Mouse (Mus musculus) stomach, postnatal 0 days (tissue): ENCODE results near the gene Kat6b. TPM values are rescaled to one million over a fixed set of nuclear protein-coding genes. Genes with fewer than 3 reads are reported as not detected.

Experiments used
- ATAC-seq: fragments of 200-750 bp; cut with Nextera tagmentation; 2 replicates; pipeline ENCODE4 v1.8.0; 2017; ENCODE audit not compliant: low FRiP score, low TSS enrichment
- DNase-seq: peaks from one replicate; pipeline ENCODE4 v3.0.0-alpha.2; 2016; ENCODE audit warnings: low spot score
- H3K27ac ChIP-seq: fragments of 300-500 bp; sonication (generic); replicated peaks from 2 replicates; pipeline ENCODE4 v1.5.1; 2014; ENCODE audit warnings: mild to moderate bottlenecking, control low read depth
- H3K27me3 ChIP-seq: fragments of 300-500 bp; sonication (generic); 2 replicates; pipeline ENCODE4 v1.6.1; 2014; ENCODE audit warnings: low read length; ENCODE audit not compliant: control insufficient read depth, insufficient read depth
- H3K36me3 ChIP-seq: fragments of 300-500 bp; sonication (generic); 2 replicates; pipeline ENCODE4 v1.6.1; 2014; ENCODE audit warnings: low read length, mixed read lengths; ENCODE audit not compliant: control insufficient read depth, insufficient read depth
- H3K4me1 ChIP-seq: fragments of 300-500 bp; sonication (generic); replicated peaks from 2 replicates; pipeline ENCODE4 v1.6.1; 2014; ENCODE audit warnings: antibody characterized with exemption; ENCODE audit not compliant: control insufficient read depth, insufficient read depth
- H3K4me2 ChIP-seq: fragments of 300-500 bp; sonication (generic); replicated peaks from 2 replicates; pipeline ENCODE4 v1.6.1; 2014; ENCODE audit warnings: low read depth, mild to moderate bottlenecking, control low read depth, moderate library complexity
- H3K4me3 ChIP-seq: fragments of 300-500 bp; sonication (generic); 2 replicates; pipeline ENCODE4 v1.5.1; 2014; ENCODE audit warnings: low read depth, low read length, control low read depth
- H3K9ac ChIP-seq: fragments of 300-500 bp; sonication (generic); 2 replicates; pipeline ENCODE4 v1.6.1; 2014; ENCODE audit warnings: mild to moderate bottlenecking, low read length, control low read depth, mixed read lengths
- H3K9me3 ChIP-seq: fragments of 300-500 bp; sonication (generic); 2 replicates; pipeline ENCODE4 v1.6.1; 2016; ENCODE audit warnings: low read length; ENCODE audit not compliant: control insufficient read depth
- CTCF ChIP-seq: IDR thresholded peaks from 2 replicates; pipeline ENCODE4 v1.5.1; 2016; ENCODE audit warnings: antibody characterized with exemption, low read depth, mild to moderate bottlenecking, moderate library complexity
- EP300 ChIP-seq: optimal IDR thresholded peaks from 2 replicates; pipeline ENCODE3; 2016; ENCODE audit warnings: antibody characterized with exemption
- WGBS: fragments of 180-500 bp; shearing (Covaris S2); extraction: QIAGEN DNeasy Blood & Tissue Kit; methylation state at CpG from one replicate; pipeline ENCODE4 v1.1.7; 2014; 5-methylcytosine and 5-hydroxymethylcytosine counted together
- polyA plus RNA-seq: library from polyadenylated mRNA; unstranded; fragments of >200 nt; fragmentation: Nextera tagmentation; extraction: Ambion mirVana; gene quantifications from 2 replicates; pipeline ENCODE4 v1.2.1, GENCODE M21; 2015

Gene Kat6b
- polyA plus RNA-seq, 1 experiment from 2014 or later = 4.0 TPM

GRCm38 (mm10) chr14:21547297-21547696 is 66.1 kb downstream of the Kat6b start:
- peaks cover under 1% of the 10 kb centered on the region; the same call in 1 of the 2 replicates for H3K36me3 ChIP-seq

DNA sequence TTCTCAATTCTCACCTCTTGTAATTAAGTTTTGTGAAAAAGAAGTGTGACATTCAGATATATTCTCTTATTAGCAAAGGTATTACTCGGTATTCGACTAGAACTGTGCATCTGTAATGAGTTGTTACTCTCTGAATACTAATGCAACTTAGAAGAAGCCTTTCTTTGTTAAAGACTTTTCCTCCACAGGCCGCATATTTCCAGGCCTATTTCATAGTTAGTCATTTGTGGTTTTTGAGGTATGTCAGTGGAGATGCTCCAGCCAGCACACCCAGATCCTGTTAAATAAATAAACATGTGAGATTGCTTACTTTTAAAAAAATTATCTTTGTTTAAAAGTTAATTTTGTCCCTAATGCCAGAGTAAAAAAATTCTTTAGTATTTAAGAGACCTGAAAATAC is 66.7 kb downstream of the Kat6b start:
- no peaks in the 10 kb centered on the region for H3K36me3 ChIP-seq
- no peak overlapping the region for H3K4me3 ChIP-seq
- no peaks in the 10 kb centered on the region for H3K27me3 ChIP-seq
- H3K9me3 ChIP-seq = no peaks in the 10 kb centered on the region
- no peak for ATAC-seq
- H3K4me1 ChIP-seq = no peaks in the 10 kb centered on the region; the same call in 1 of the 2 replicates
- H3K9ac ChIP-seq = no peak overlapping the region
- DNase-seq = no peak
- no peak overlapping the region for H3K27ac ChIP-seq
- no peak overlapping the region for H3K4me2 ChIP-seq
- TF ChIP-seq EP300 = no peak
- no peak for TF ChIP-seq CTCF
- WGBS = 74% methylated on average over 3 of the region's 3 CpGs

More at GRCm38 (mm10) chr14:21547297-21547696, 66.1 kb downstream of the Kat6b start:
- Histone ChIP-seq H3K9me3 (no peaks in the 10 kb centered on the region), H3K4me3 (no peak overlapping the region), H3K9ac (no peak overlapping the region), H3K27ac (no peak overlapping the region), H3K4me2 (no peak overlapping the region), H3K4me1 (no peaks in the 10 kb centered on the region; the same call in 1 of the 2 replicates), H3K27me3 (no peaks in the 10 kb centered on the region)
- ATAC-seq = no peak
- TF ChIP-seq EP300 = no peak
- TF ChIP-seq CTCF = no peak
- 50% methylated on average over 7 of the region's 7 CpGs for whole genome bisulfite sequencing
- no peak for DNase-seq

DNA sequence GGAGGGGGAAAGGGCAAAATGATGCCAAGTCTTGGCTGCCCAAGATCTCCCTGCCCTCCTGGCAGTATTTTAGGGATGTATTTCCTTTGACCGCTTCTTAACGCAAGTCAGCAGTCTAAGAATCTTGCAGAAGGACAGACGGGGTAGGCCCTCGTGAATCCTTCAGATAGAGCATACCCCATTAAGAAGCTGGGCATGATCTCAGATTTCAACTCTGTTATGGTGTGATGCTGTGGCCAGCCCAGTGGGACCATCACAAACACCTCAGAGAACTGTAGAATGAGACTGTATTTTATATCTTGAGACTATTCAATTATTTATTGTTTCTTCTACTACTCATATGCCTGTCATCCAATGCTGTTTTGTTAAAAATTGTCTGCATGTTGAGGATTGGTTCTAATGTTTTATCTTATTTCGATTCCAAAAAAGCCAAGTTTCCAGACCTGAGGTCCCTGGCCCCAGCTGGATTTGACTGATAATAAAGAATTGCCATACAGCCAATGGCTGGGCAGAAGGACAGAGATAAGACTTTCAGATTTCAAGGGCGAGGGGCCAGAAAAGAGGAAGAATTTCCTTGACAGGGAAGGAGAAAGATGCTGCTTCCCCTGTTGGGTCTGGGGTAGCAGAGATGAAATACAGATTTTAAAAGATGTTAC is 67.8 kb downstream of the Kat6b start:
- Histone ChIP-seq H3K9me3 (no peaks in the 10 kb centered on the region), H3K27ac (no peak overlapping the region), H3K4me2 (no peak overlapping the region), H3K4me3 (no peak overlapping the region), H3K9ac (no peak overlapping the region), H3K4me1 (no peaks in the 10 kb centered on the region; the same call in 1 of the 2 replicates), H3K27me3 (no peaks in the 10 kb centered on the region), H3K36me3 (no peaks in the 10 kb centered on the region)
- TF ChIP-seq EP300 = no peak
- DNase-seq = no peak
- 80% methylated on average over 6 of the region's 6 CpGs for WGBS
- ATAC-seq = no peak

DNA sequence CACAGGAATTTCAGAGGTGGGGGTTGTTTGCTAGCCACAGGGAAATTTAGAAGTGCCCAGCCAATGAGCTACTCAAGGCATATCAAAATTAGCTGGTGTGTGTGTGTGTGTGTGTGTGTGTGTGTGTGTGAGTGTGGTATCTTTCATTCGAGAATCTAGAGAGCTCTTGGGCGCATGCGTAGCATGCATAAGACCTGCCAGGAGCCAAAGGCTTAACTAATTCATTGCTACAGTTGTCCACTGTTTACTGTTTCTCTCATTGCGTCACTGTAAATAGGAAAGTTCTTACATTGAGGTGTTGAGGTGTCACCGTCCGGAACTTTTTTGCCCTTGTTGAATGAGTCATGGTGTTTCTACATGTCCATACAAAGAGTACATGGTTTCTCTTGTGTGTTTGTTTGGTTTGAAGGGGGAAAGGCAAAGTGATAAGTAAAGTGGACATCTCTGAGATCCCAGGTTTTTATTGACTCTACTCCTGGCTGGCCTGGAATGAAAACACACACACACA is 68.4 kb downstream of the Kat6b start:
- Histone ChIP-seq H3K27me3 (no peaks in the 10 kb centered on the region), H3K4me2 (no peak overlapping the region), H3K4me1 (no peaks in the 10 kb centered on the region; the same call in 1 of the 2 replicates), H3K36me3 (no peaks in the 10 kb centered on the region), H3K9me3 (no peaks in the 10 kb centered on the region), H3K4me3 (no peak overlapping the region), H3K9ac (no peak overlapping the region), H3K27ac (no peak overlapping the region)
- ATAC-seq = no peak
- WGBS = 62% methylated on average over 6 of the region's 6 CpGs
- TF ChIP-seq CTCF = no peak
- TF ChIP-seq EP300 = no peak
- no peak for DNase-seq

GRCm38 (mm10) chr14:21550576-21550975 is 69.3 kb downstream of the Kat6b start:
- Histone ChIP-seq H3K27ac (no peak overlapping the region), H3K36me3 (no peaks in the 10 kb centered on the region), H3K4me1 (no peaks in the 10 kb centered on the region; the same call in 1 of the 2 replicates), H3K27me3 (no peaks in the 10 kb centered on the region), H3K9me3 (no peaks in the 10 kb centered on the region), H3K4me3 (no peak overlapping the region), H3K4me2 (no peak overlapping the region), H3K9ac (no peak overlapping the region)
- DNase-seq (no peak), ATAC-seq (no peak)
- TF ChIP-seq EP300 = no peak
- 64% methylated on average over 7 of the region's 7 CpGs for WGBS

GRCm38 (mm10) chr14:21551655-21552054 is 70.4 kb downstream of the Kat6b start:
- H3K9ac ChIP-seq = no peak overlapping the region
- no peak overlapping the region for H3K4me2 ChIP-seq
- TF ChIP-seq EP300 (no peak), CTCF (no peak)
- 82% methylated on average over 7 of the region's 7 CpGs for WGBS
- no peaks in the 10 kb centered on the region; the same call in 1 of the 2 replicates for H3K4me1 ChIP-seq
- no peaks in the 10 kb centered on the region for H3K27me3 ChIP-seq
- H3K36me3 ChIP-seq = no peaks in the 10 kb centered on the region
- H3K27ac ChIP-seq = no peak overlapping the region
- DNase-seq = no peak
- no peak overlapping the region for H3K4me3 ChIP-seq
- no peak for ATAC-seq
- H3K9me3 ChIP-seq = no peaks in the 10 kb centered on the region
